Mouse (Mus musculus) midbrain, embryonic 13.5 days (tissue): Measurements from ENCODE around the gene Il6ra. TPM values are rescaled to one million over a fixed set of nuclear protein-coding genes. Genes with fewer than 3 reads are reported as not detected.
"Not testable (repeated sequence)": the region's sequence is repeated elsewhere in the genome, so short reads cannot be mapped to it uniquely, and the experiment has no call there.

ENCODE experiments used
- ATAC-seq: fragments of 200-750 bp; cut with Nextera tagmentation; 2 replicates; pipeline ENCODE4 v1.8.0; 2017; ENCODE audit warnings: mild to moderate bottlenecking, moderate TSS enrichment, moderate library complexity
- H3K27ac ChIP-seq: fragments of 300-500 bp; sonication (generic); 2 replicates; pipeline ENCODE4 v1.5.1; 2015; ENCODE audit warnings: inconsistent platforms, mild to moderate bottlenecking, moderate library complexity
- H3K27me3 ChIP-seq: fragments of 300-500 bp; sonication (generic); 2 replicates; pipeline ENCODE4 v1.6.1; 2015; ENCODE audit warnings: mild to moderate bottlenecking, inconsistent platforms
- H3K36me3 ChIP-seq: fragments of 300-500 bp; sonication (generic); 2 replicates; pipeline ENCODE4 v1.6.1; 2015; ENCODE audit warnings: mild to moderate bottlenecking, inconsistent platforms
- H3K4me1 ChIP-seq: fragments of 300-500 bp; sonication (generic); replicated peaks from 2 replicates; pipeline ENCODE4 v1.6.1; 2015; ENCODE audit warnings: inconsistent platforms
- H3K4me2 ChIP-seq: fragments of 300-500 bp; sonication (generic); replicated peaks from 2 replicates; pipeline ENCODE4 v1.6.1; 2015; ENCODE audit warnings: moderate library complexity, mild to moderate bottlenecking, inconsistent platforms
- H3K4me3 ChIP-seq: fragments of 300-500 bp; sonication (generic); replicated peaks from 2 replicates; pipeline ENCODE4 v1.5.1; 2015; ENCODE audit warnings: mild to moderate bottlenecking, inconsistent platforms
- H3K9ac ChIP-seq: fragments of 300-500 bp; sonication (generic); replicated peaks from 2 replicates; pipeline ENCODE4 v1.6.1; 2015; ENCODE audit warnings: mild to moderate bottlenecking, inconsistent platforms
- H3K9me3 ChIP-seq: fragments of 300-500 bp; sonication (generic); 2 replicates; pipeline ENCODE4 v1.6.1; 2016; ENCODE audit warnings: mild to moderate bottlenecking, inconsistent platforms
- WGBS: fragments of 180-500 bp; shearing (Covaris S2); methylation state at CpG from one replicate; pipeline ENCODE4 v1.1.7; 2015; 5-methylcytosine and 5-hydroxymethylcytosine counted together
- polyA plus RNA-seq: library from polyadenylated mRNA; unstranded; fragments of >200 nt; fragmentation: Nextera tagmentation; extraction: Ambion mirVana; gene quantifications from 2 replicates; pipeline ENCODE4 v1.2.1, GENCODE M21; 2015

The Il6ra gene
- polyA plus RNA-seq, 1 experiment from 2014 or later = 0.44 TPM

DNA sequence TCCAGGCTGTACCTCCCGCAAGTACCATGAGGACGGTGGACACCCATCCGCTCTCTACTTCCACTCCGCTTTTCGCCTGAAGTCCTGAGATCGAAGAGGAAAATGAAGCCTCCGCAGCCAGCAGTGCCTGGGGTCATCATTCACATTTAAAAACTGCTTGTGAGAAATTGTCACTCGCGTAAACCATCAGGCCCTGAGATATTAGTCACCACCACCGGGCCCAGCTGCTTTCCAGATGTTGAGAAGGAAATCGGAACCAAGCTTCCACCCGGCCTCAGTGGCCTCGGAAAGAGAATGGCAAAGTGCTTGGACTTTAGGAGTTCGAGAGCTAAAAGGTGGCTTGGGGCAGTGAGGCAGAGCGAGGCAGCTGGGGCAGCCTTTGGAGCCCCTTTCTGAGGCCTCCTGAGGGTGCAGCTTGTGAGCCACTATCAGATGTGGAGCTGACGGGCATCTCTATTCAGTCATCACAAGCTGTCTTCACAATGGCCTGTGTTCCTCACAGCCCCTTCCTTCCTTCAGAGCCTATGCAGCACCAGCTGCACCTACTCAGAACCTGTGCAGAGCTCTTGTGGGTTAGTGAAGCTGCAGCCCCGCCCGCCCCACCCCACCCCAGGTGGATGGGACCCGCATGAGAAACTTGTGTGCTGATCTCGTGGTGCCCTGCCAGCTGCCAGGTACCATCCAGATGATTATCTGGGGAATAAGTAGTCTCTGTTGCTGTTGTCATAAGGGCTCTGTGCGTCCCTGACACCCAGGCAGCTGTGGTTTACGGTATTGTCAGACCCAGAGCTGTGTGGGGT is 42.3 kb downstream of the Il6ra start:
- Histone ChIP-seq H3K27me3 (peaks cover 4% of the 10 kb centered on the region), H3K9ac (no peak overlapping the region), H3K36me3 (no peaks in the 10 kb centered on the region), H3K4me2 (no peak overlapping the region), H3K27ac (no peak overlapping the region), H3K4me3 (no peak overlapping the region), H3K4me1 (peaks cover 10% of the 10 kb centered on the region; the same call in 1 of the 2 replicates), H3K9me3 (0 out of 2 replicates have a peak, but pooled peaks cover 3% of the 10 kb centered on the region)
- WGBS = 81% methylated on average over 22 of the region's 22 CpGs
- ATAC-seq = no peak

DNA sequence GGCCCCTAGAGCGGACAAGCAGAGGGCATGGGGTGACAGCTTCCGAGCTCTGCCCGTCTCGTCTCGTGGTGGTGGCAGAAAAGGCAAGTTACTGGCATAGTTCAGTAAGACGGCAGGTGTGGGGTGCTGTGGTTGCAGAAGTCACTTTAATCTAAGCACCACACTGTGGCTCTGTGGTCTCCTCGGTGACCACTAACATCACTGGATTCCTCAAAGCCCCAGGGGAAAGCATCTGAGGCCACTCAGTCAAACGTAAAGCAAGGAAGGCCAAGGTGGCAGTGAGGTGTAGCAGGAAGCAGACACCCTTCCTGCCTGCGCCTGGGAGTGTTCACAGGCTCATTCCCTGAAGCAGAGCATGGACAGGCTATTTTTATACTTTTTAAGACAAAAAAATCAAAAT is 43.4 kb downstream of the Il6ra start:
- H3K36me3 ChIP-seq = no peaks in the 10 kb centered on the region
- H3K27me3 ChIP-seq = peaks cover 2% of the 10 kb centered on the region; the same call in 1 of the 2 replicates
- H3K4me2 ChIP-seq = no peak overlapping the region
- 0 out of 2 replicates have a peak, but pooled peaks cover 3% of the 10 kb centered on the region for H3K9me3 ChIP-seq
- H3K27ac ChIP-seq = no peak overlapping the region
- 66% methylated on average over 9 of the region's 9 CpGs for WGBS
- H3K9ac ChIP-seq = no peak overlapping the region
- ATAC-seq = no peak
- H3K4me1 ChIP-seq = peaks cover 18% of the 10 kb centered on the region; the same call in 1 of the 2 replicates
- H3K4me3 ChIP-seq = no peak overlapping the region

DNA sequence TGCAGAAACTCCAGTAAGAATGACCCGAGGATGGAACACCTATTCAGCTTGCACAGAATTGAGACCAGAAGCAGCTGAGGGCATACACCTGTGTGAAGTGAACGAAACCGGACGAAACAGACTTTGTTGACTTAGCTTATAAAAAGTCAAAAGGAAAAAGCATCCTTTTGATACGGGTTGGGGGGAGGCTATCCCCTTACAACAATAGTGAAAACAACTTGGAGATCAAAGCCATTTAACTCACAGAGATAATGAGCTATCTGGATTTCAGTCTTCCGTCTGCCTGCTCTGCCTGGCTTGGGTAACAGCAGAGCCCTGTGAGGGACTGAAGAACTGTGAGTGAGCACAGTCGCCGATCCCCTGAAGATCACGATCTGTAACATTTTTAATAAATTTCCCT is 44.0 kb downstream of the Il6ra start:
- Histone ChIP-seq H3K4me3 (no peak overlapping the region), H3K4me1 (peaks cover 18% of the 10 kb centered on the region; the same call in 1 of the 2 replicates), H3K4me2 (no peak overlapping the region), H3K9ac (no peak overlapping the region), H3K9me3 (0 out of 2 replicates have a peak, but pooled peaks cover 3% of the 10 kb centered on the region), H3K36me3 (no peaks in the 10 kb centered on the region), H3K27me3 (peaks cover 2% of the 10 kb centered on the region; the same call in 1 of the 2 replicates), H3K27ac (no peak overlapping the region)
- ATAC-seq = no peak
- WGBS = 50% methylated on average over 9 of the region's 9 CpGs

DNA sequence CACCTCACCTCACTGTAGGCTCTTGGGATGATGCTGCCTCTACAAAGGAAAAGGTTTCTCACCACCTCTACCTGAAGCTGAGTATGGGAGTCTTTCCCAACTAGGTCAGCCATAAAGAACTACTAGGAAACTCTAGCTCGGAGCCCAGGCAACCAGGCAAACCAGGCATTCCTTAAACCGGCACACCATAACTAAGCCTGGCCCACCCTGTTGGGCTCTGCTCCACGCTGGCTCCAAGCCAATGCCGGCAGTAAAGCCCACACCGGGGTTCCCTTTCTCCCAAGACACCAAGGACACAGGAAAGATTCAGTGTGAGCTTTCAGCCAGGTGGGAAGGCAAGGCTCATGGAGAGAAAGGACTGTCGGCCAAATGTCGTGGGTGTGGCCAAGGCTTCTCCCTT is 44.6 kb downstream of the Il6ra start:
- no peak for ATAC-seq
- H3K36me3 ChIP-seq = no peaks in the 10 kb centered on the region
- peaks cover 2% of the 10 kb centered on the region; the same call in 1 of the 2 replicates for H3K27me3 ChIP-seq
- H3K9ac ChIP-seq = no peak overlapping the region
- no peak overlapping the region for H3K27ac ChIP-seq
- no peak overlapping the region for H3K4me3 ChIP-seq
- WGBS = 21% methylated on average over 7 of the region's 7 CpGs
- no peak overlapping the region for H3K4me2 ChIP-seq
- H3K4me1 ChIP-seq = peaks cover 18% of the 10 kb centered on the region; the same call in 1 of the 2 replicates
- 0 out of 2 replicates have a peak, but pooled peaks cover 3% of the 10 kb centered on the region for H3K9me3 ChIP-seq

DNA sequence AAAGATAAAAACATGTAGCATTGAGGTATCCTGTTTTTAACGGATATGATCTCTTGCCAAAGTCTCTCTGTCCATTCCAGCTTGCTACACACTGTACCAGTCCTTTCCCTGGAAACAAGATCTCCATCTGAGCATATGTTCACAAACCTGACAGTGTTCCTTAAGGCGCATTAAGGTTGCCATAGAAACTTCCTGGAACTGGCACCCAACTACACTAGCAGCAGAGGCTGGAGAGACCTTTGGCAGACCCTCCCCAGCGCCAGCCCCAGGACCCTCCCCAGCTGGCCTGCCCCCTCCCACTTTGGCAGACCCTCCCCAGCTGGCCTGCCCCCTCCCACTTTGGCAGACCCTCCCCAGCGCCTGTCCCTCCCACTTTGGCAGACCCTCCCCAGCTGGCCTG is 45.3 kb downstream of the Il6ra start:
- H3K9ac ChIP-seq = no peak overlapping the region
- H3K4me1 ChIP-seq = peaks cover 18% of the 10 kb centered on the region; the same call in 1 of the 2 replicates
- WGBS = 70% methylated on average over 4 of the region's 4 CpGs
- H3K27me3 ChIP-seq = peaks cover 2% of the 10 kb centered on the region; the same call in 1 of the 2 replicates
- no peak overlapping the region for H3K4me3 ChIP-seq
- no peaks in the 10 kb centered on the region for H3K9me3 ChIP-seq
- H3K36me3 ChIP-seq = no peaks in the 10 kb centered on the region
- no peak overlapping the region for H3K4me2 ChIP-seq
- no peak for ATAC-seq
- H3K27ac ChIP-seq = no peak overlapping the region

DNA sequence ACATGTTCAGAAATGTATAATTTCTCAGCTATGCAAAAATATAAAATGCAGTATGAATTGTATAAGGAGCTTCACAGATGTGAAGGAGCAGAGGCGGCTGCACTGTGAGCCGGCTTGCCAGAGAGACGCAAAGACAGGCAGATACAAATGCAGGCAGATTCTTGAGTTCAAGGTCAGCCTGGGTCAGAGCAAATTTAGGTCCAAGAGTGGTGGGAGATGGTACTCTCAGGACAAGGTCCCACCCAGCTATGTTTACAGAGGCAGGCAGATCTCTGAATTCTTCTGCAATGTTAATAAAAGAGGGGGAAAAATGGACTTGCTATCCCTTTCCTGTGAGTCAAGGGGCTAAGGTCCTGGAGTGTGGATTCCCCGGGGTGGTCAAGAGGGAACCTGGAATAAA is 47.2 kb downstream of the Il6ra start:
- no peak overlapping the region for H3K9ac ChIP-seq
- H3K36me3 ChIP-seq = no peaks in the 10 kb centered on the region
- no peak overlapping the region for H3K4me3 ChIP-seq
- no peaks in the 10 kb centered on the region for H3K27me3 ChIP-seq
- no peak for ATAC-seq
- WGBS = 87% methylated on average over 4 of the region's 4 CpGs
- no peak overlapping the region for H3K27ac ChIP-seq
- H3K4me1 ChIP-seq = peaks cover 26% of the 10 kb centered on the region
- H3K4me2 ChIP-seq = no peak overlapping the region
- H3K9me3 ChIP-seq = no peaks in the 10 kb centered on the region

DNA sequence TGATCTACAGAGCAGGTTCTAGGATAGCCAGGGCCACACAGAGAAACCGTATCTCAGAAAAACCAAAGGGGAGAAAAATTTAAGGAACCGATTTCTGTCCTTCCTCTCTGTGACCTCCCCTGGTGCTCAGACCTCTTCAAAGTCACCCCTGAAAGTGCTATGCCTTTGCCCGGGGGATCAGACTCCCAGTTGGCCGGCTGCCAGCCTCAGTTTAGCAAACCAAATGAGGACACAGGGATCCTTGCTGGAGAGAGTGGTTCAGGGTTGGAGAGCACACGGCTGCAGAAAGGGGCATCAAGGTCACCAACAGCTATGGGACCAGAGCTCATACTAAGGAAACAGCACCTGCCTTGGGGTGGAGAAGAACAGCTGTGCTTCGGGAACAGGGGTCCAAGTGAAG is 48.0 kb downstream of the Il6ra start:
- no peak for ATAC-seq
- peaks cover 30% of the 10 kb centered on the region for H3K4me1 ChIP-seq
- H3K36me3 ChIP-seq = no peaks in the 10 kb centered on the region
- H3K9ac ChIP-seq = no peak overlapping the region
- 56% methylated on average over 6 of the region's 6 CpGs for WGBS
- no peaks in the 10 kb centered on the region for H3K9me3 ChIP-seq
- H3K4me2 ChIP-seq = no peak overlapping the region
- no peaks in the 10 kb centered on the region for H3K27me3 ChIP-seq
- H3K27ac ChIP-seq = no peak overlapping the region
- H3K4me3 ChIP-seq = no peak overlapping the region

DNA sequence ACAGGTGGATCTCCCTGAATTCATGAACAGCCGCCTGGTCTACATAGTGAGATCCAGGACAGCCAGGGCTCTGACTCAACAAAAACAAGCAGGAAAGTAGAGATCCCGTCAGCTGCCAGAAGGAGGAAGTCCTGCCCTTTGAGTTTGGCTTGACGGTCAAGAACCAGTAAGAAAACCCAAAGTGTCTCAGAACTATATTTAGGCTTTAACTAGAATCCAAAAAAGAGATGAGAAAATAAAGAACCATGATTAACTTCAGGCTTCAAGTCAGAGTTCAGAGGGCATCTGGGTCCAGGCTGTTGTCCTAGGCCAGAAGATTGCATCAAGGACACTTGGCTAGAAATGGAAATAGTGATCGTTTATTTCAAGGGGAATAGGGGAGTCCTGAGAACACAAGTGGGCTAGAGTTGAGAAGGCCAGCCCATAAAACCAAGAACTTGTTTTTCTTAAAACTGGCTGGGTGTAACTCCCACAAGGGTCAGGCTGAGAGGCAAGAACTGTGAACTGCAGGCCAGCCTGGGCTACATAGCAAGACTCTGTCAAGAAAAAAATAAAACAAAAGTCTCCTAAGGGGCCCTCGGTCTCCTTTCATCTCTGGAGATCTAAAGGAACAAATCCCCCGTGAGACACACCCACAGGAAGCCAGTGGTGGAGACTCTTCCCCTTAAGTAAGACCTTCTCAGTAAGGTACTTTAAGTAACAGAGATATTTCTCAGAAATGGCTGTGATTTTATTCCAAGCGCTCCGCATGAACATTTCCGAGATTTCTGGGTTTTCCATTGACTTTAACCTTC is 49.1 kb downstream of the Il6ra start:
- no peaks in the 10 kb centered on the region for H3K27me3 ChIP-seq
- no peak overlapping the region for H3K4me3 ChIP-seq
- no peak overlapping the region for H3K4me2 ChIP-seq
- no peak overlapping the region for H3K9ac ChIP-seq
- H3K9me3 ChIP-seq = no peaks in the 10 kb centered on the region
- H3K27ac ChIP-seq = no peak overlapping the region
- no peak for ATAC-seq
- 81% methylated on average over 9 of the region's 9 CpGs for WGBS
- H3K4me1 ChIP-seq = peaks cover 32% of the 10 kb centered on the region
- no peaks in the 10 kb centered on the region for H3K36me3 ChIP-seq

DNA sequence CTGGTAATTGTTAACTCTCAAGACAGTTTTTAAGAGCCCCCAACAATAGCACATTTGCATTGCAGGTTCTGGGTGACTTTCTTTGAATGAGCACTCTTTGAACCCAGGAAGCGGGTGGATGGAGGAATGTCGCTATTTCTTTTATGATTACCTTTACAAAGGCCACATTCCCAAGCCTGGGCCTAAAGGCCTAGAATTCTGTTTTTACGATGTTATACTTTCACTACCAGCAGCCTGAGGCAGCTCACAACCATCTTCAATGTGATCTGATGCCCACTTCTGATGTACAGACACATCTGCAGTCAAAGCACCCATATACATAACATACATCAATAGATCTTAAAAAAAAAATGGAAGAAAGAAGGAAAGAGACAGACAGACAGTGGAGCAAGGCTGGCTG is 49.7 kb downstream of the Il6ra start:
- not testable (repeated sequence) for H3K36me3 ChIP-seq, H3K9ac ChIP-seq, H3K27ac ChIP-seq, H3K4me3 ChIP-seq, H3K9me3 ChIP-seq, H3K4me2 ChIP-seq, H3K27me3 ChIP-seq, ATAC-seq
- 82% methylated on average over 3 of the region's 3 CpGs for WGBS
- H3K4me1 ChIP-seq = peaks cover 29% of the 10 kb centered on the region

DNA sequence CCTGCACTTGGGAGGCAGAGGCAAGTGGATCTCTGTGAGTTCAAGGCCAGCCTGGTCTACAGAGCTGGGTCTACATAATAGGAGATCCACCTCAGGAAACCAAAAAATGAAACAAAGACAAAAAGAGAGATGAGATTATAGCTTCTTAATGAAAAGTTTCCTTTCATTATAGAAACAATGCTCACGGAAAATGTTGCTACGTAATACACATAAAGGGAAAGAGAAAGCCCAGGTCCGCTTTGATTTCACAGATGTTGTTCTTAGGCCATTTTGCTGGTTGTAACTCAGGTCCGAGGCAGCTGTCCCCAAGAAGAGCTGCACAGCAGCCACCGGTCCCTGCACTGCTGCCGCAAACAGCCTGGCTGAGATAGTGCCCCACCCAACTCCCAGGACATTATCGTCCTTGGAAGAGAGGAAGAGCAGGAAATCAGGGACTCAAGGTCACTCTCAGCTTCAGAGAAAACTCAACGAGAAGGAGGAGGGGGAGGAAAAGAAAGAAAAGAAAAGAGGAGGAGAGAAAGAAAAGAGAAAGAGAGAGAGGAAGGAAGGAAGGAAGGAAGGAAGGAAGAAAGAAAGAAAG is 50.7 kb downstream of the Il6ra start:
- no peak overlapping the region for H3K27ac ChIP-seq
- H3K9me3 ChIP-seq = no peaks in the 10 kb centered on the region
- H3K36me3 ChIP-seq = no peaks in the 10 kb centered on the region
- peaks cover 23% of the 10 kb centered on the region for H3K4me1 ChIP-seq
- H3K4me2 ChIP-seq = no peak overlapping the region
- 86% methylated on average over 8 of the region's 8 CpGs for WGBS
- ATAC-seq = no peak
- H3K27me3 ChIP-seq = no peaks in the 10 kb centered on the region
- H3K9ac ChIP-seq = no peak overlapping the region
- H3K4me3 ChIP-seq = no peak overlapping the region

DNA sequence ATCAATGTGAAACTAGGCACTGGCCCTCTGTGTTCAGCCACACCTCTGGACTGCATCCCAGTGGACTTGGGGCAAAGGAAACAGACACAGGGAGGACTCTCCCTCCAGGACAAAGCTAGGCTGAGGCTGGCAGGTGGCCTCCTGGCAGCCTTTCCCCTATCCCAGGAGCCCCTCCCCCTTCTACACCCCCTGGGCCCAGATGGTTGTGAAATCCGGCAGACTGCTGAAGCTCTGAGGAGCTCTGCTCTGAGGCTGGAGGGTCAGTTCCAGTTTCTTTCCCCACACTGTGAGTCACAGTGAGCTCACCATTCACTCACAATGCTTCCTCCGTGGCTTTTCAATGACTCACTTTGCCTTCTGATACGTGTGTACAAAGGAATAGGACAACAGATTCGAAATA is 51.9 kb downstream of the Il6ra start:
- H3K27me3 ChIP-seq = no peaks in the 10 kb centered on the region
- H3K27ac ChIP-seq = peak overlapping the region; percentile 36; the same call in 1 of the 2 replicates
- H3K4me3 ChIP-seq = no peak overlapping the region
- H3K4me2 ChIP-seq = 0 out of 2 replicates have a peak overlapping the region, but pooled peaks have one; percentile 6
- H3K4me1 ChIP-seq = peaks cover 23% of the 10 kb centered on the region
- no peaks in the 10 kb centered on the region for H3K36me3 ChIP-seq
- WGBS = 13% methylated on average over 4 of the region's 4 CpGs
- peak; percentile 67 for ATAC-seq
- H3K9ac ChIP-seq = peak overlapping the region; percentile 4; the same call in 1 of the 2 replicates
- H3K9me3 ChIP-seq = no peaks in the 10 kb centered on the region

DNA sequence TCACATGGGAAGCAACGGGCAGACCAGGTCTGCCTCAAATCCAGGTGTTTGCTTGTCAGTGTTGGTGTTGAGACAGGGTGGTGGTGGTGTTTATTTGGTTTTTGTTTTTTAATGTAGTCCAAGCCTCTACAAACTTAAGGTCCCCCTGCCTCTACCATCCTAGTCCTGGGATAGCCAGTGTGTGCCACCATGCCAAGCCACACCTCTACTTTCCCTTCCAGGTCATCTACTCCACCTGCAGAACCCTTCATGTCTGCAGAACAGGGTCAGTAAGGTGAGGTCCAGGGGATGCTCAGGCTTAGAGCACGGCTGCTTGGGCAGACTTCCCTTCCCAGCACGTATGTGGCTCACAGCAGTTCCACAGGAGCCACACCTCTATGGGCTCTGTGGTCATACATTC is 52.7 kb downstream of the Il6ra start:
- WGBS = 73% methylated on average over 3 of the region's 3 CpGs
- no peak for ATAC-seq
- H3K4me3 ChIP-seq = no peak overlapping the region
- H3K4me1 ChIP-seq = peaks cover 19% of the 10 kb centered on the region
- H3K27ac ChIP-seq = 0 out of 2 replicates have a peak overlapping the region, but pooled peaks have one; percentile 36
- no peak overlapping the region for H3K9ac ChIP-seq
- H3K36me3 ChIP-seq = no peaks in the 10 kb centered on the region
- H3K4me2 ChIP-seq = no peak overlapping the region
- no peaks in the 10 kb centered on the region for H3K27me3 ChIP-seq
- no peaks in the 10 kb centered on the region for H3K9me3 ChIP-seq
